Mouse (Mus musculus) spleen, adult 2 months (tissue): Measurements from ENCODE around the gene Crb2. TPM values are rescaled to one million over a fixed set of nuclear protein-coding genes. Genes with fewer than 3 reads are reported as not detected.

Experiments
- DNase-seq, 2 experiments: peaks; one replicate each; pipeline versions ENCODE4 v3.0.0 to v3.0.0-alpha.2; 2012 to 2021; ENCODE audit warnings: low spot score in 2 of 2, low read depth in 1 of 2
- H3K27ac ChIP-seq: fragments of 200-500 bp; 2 replicates; pipeline ENCODE4 v1.5.1; 2012; ENCODE audit warnings: low read length, inconsistent platforms; ENCODE audit not compliant: insufficient read depth
- H3K27me3 ChIP-seq: fragments of 200-500 bp; 2 replicates; pipeline ENCODE4 v1.6.1; 2012; ENCODE audit warnings: mild to moderate bottlenecking, moderate library complexity, low read length, inconsistent platforms; ENCODE audit not compliant: control insufficient read depth, insufficient read depth
- H3K36me3 ChIP-seq: fragments of 200-500 bp; 2 replicates; pipeline ENCODE4 v1.6.1; 2012; ENCODE audit warnings: mild to moderate bottlenecking, low read length, inconsistent platforms; ENCODE audit not compliant: control insufficient read depth, insufficient read depth
- H3K4me1 ChIP-seq: fragments of 200-500 bp; 2 replicates; pipeline ENCODE4 v1.6.1; 2011; ENCODE audit warnings: inconsistent platforms; ENCODE audit not compliant: control insufficient read depth, insufficient read depth, insufficient read length
- H3K4me3 ChIP-seq: fragments of 200-500 bp; 2 replicates; pipeline ENCODE4 v1.5.1; 2011; ENCODE audit warnings: mild to moderate bottlenecking, inconsistent platforms; ENCODE audit not compliant: insufficient read depth, insufficient read length; ENCODE audit errors: extremely low read depth
- CTCF ChIP-seq: fragments of 200-500 bp; IDR thresholded peaks from 2 replicates; pipeline ENCODE4 v1.5.1; 2011; ENCODE audit warnings: mild to moderate bottlenecking, inconsistent platforms; ENCODE audit not compliant: insufficient read depth, insufficient read length, insufficient replicate concordance; ENCODE audit errors: extremely low read depth
- POLR2A ChIP-seq: fragments of 200-500 bp; IDR thresholded peaks from 2 replicates; pipeline ENCODE4 v1.6.1; 2011; ENCODE audit warnings: low read depth, low read length, inconsistent platforms
- WGBS: fragments of 180-500 bp; shearing (Covaris S2); methylation state at CpG from one replicate; pipeline ENCODE4 v1.1.7; 2018; 5-methylcytosine and 5-hydroxymethylcytosine counted together
- polyA plus RNA-seq: library from polyadenylated mRNA; depleted of rRNA; stranded (reverse); fragments of >200 nt; gene quantifications from 2 replicates; pipeline ENCODE4 v1.2.3, GENCODE M21; 2012

Crb2 gene
- polyA plus RNA-seq, 1 experiment, result 0.15 TPM

DNA sequence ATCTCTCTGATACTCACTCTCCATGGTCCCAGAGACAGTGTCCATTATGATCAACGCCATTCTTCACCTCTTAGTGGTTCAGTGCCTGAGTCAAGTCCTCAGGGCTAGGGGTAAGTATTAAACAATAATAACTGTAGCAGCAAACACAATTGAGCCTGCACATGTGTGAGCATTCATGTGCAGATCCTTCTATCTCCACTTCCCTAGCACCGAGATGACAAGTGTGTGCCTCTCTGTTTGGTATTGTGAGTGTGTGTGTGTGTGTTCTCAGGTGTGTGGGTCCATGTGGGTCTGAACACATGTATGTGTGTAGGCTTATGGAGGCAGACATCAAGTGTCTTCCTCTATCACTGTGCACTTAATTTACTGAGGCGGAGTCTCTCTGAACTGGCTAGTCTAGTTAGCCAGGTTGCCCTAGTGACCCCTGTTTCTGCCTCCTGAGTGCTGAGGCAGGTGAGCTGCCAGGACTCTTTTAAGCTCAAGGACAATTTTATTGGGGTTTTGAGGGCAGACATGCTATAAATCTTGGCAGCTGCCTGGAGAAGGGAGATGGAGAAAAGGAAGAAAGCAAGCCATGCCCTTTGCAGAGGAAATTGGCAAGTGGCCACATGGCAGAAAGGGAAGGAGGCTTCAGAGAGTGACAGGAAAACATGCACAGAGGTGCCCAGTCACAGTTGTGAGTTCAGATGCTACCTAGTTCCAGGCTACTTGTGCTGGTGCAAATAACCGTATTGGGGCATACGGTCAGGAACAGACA, 29.6 kb upstream of the Crb2 start:
- peak in 1 of 2 experiments; percentile 25 for DNase-seq
- Histone ChIP-seq H3K27me3 (no peaks in the 10 kb centered on the region), H3K27ac (peak overlapping the region; percentile 51), H3K4me1 (peaks cover 16% of the 10 kb centered on the region; the same call in 1 of the 2 replicates), H3K4me3 (no peak overlapping the region), H3K36me3 (no peaks in the 10 kb centered on the region)
- 75% methylated on average over 5 of the region's 5 CpGs for WGBS
- TF ChIP-seq POLR2A (no peak), CTCF (no peak)

- no peaks in the 10 kb centered on the region for H3K36me3 ChIP-seq
- H3K27me3 ChIP-seq, result no peaks in the 10 kb centered on the region
- no peak for DNase-seq
- TF ChIP-seq POLR2A (no peak), CTCF (no peak)
- no peak overlapping the region for H3K27ac ChIP-seq
- 85% methylated on average over 2 of the region's 2 CpGs for WGBS
- peaks cover 22% of the 10 kb centered on the region; the same call in 1 of the 2 replicates for H3K4me1 ChIP-seq
- no peak overlapping the region for H3K4me3 ChIP-seq
These were observed 28.1 kb upstream of the Crb2 start for GRCm38 (mm10) chr2:37747909-37748308.

- DNase-seq, result no peak
- Histone ChIP-seq H3K4me3 (no peak overlapping the region), H3K27me3 (no peaks in the 10 kb centered on the region), H3K36me3 (no peaks in the 10 kb centered on the region), H3K27ac (no peak overlapping the region), H3K4me1 (peaks cover 25% of the 10 kb centered on the region; the same call in 1 of the 2 replicates)
- WGBS, result 92% methylated on average over 10 of the region's 10 CpGs
- no peak for TF ChIP-seq CTCF
- no peak for TF ChIP-seq POLR2A
These were observed 27.5 kb upstream of the Crb2 start for GRCm38 (mm10) chr2:37748442-37749066.

GRCm38 (mm10) chr2:37749323-37749722, 26.7 kb upstream of the Crb2 start:
- H3K27me3 ChIP-seq, result no peaks in the 10 kb centered on the region
- WGBS, result 26% methylated on average over 6 of the region's 6 CpGs
- TF ChIP-seq CTCF (no peak), POLR2A (no peak)
- H3K4me3 ChIP-seq, result no peak overlapping the region
- no peaks in the 10 kb centered on the region for H3K36me3 ChIP-seq
- DNase-seq, result no peak
- H3K4me1 ChIP-seq, result peaks cover 25% of the 10 kb centered on the region; the same call in 1 of the 2 replicates
- no peak overlapping the region for H3K27ac ChIP-seq

DNA sequence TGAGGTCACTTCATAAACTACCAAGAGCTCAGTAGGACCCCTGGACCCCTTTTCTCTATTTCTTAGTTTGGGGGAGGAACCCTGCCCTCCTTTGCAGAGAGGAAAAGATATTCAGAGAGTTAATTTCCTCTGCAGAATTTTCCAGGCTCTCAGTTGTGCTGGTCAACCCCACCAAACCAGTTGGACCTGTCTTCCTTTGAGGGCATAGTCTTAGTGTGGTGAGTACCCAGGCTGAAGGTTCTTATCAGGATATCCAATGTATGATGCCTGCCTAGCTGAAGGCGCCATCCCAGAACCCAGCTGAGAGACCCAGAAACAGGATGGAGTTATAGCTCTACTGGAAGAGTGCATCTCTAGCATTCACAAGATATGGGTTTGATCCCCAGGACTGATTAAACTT, 24.9 kb upstream of the Crb2 start:
- DNase-seq, result no peak
- WGBS, result 91% methylated on average over 1 of the region's 1 CpGs
- no peak overlapping the region for H3K27ac ChIP-seq
- H3K4me3 ChIP-seq, result no peak overlapping the region
- TF ChIP-seq CTCF (no peak), POLR2A (no peak)
- peaks cover 25% of the 10 kb centered on the region; the same call in 1 of the 2 replicates for H3K4me1 ChIP-seq
- no peaks in the 10 kb centered on the region for H3K36me3 ChIP-seq
- no peaks in the 10 kb centered on the region for H3K27me3 ChIP-seq

- H3K4me1 ChIP-seq, result peaks cover 27% of the 10 kb centered on the region
- no peak overlapping the region for H3K4me3 ChIP-seq
- TF ChIP-seq CTCF, result no peak
- no peak for TF ChIP-seq POLR2A
- no peaks in the 10 kb centered on the region for H3K36me3 ChIP-seq
- 0 out of 2 replicates have a peak overlapping the region, but pooled peaks have one; percentile 10 for H3K27ac ChIP-seq
- 66% methylated on average over 2 of the region's 2 CpGs for WGBS
- no peaks in the 10 kb centered on the region for H3K27me3 ChIP-seq
- DNase-seq, result no peak
These were observed 19.7 kb upstream of the Crb2 start for GRCm38 (mm10) chr2:37756220-37756930.
